Mouse (Mus musculus) yolk sac, embryonic 10.5 days (tissue): ENCODE results near the gene Cirbp.

Experiments used
- DNase-seq: peaks from one replicate; pipeline ENCODE4 v3.0.0-alpha.2; 2017; ENCODE audit warnings: low spot score

Cirbp gene

GRCm38 (mm10) chr10:80215048-80215772, 49.4 kb downstream of the Cirbp start:
- DNase-seq = no peak

GRCm38 (mm10) chr10:80220676-80221075, 54.9 kb downstream of the Cirbp start:
- no peak for DNase-seq
